Mouse (Mus musculus) layer of hippocampus, adult 18-20 months (tissue): ENCODE measurements around the gene Gemin8. TPM values are rescaled to one million over a fixed set of nuclear protein-coding genes. Genes with fewer than 3 reads are reported as not detected.
A peak's percentile ranks its signal among the peaks of the same experiment; 100 is the strongest.

Experiments
- DNase-seq, 2 experiments: peaks; one replicate each; pipeline ENCODE4 v3.0.0; 2022; ENCODE audit warnings: low spot score in 2 of 2
- total RNA-seq, 2 experiments: library from RNA; stranded (reverse); gene quantifications; 2 replicates each; pipeline ENCODE4 v1.2.3; 2021

Gemin8 gene
- total RNA-seq, 2 experiments from 2014 or later: 13.1 to 14.8 TPM

- peak in 1 of 2 experiments; percentile 43 for DNase-seq
Observed at GRCm38 (mm10) chrX:166226856-166227255, 56.6 kb downstream of the Gemin8 start.

GRCm38 (mm10) chrX:166229750-166230149 is 59.5 kb downstream of the Gemin8 start:
- no peak for DNase-seq

- no peak for DNase-seq
Observed at GRCm38 (mm10) chrX:166230515-166231267, 60.4 kb downstream of the Gemin8 start.

- no peak for DNase-seq
Observed at GRCm38 (mm10) chrX:166236131-166236530, 65.9 kb downstream of the Gemin8 start.

- DNase-seq: peak in 1 of 2 experiments; percentile 53
Observed at GRCm38 (mm10) chrX:166238831-166239460, 68.7 kb downstream of the Gemin8 start, which contains the start of gene Gpm6b. Gpm6b (plus strand) TSS chrX:166238911.

- DNase-seq: peak in 1 of 2 experiments; percentile 10
Observed at GRCm38 (mm10) chrX:166239520-166239919, 69.3 kb downstream of the Gemin8 start.

Other genes starting within 250 kb of the Gemin8 start
- gene Gpm6b, start 68.5 kb downstream of the Gemin8 start, total RNA-seq: 100 to 1,000 TPM; 705 to 717 TPM